Comparison of ENCODE assay signal across 9 mouse cellular contexts in genomic region chr1:62717552-62718236, GRCm38 (mm10). TPM values are rescaled to one million over a fixed set of nuclear protein-coding genes. Genes with fewer than 3 reads are reported as not detected.
A peak's percentile ranks its signal among the peaks of the same experiment; 100 is the strongest.
DNase-seq lines count a peak whose midpoint lies in the region; ATAC-seq and TF ChIP-seq lines count a peak whose summit lies in the region.
"Had no signal": no experiment of that assay in that cellular context is flagged by ENCODE, and none has a peak within 500 bp of the region (broad histone marks: within the 10 kb centered on the region; RNA-seq: fewer than 3 reads in every experiment).

No protein-coding gene starts in this region.

- H3K4me2 ChIP-seq in stomach, postnatal 0 days (replicated peaks; ENCODE audit: low read depth) = no peak overlapping the region
- H3K4me2 ChIP-seq: liver, embryonic 15.5 days had no signal

- TF ChIP-seq CTCF in cerebellum, adult 2 months (IDR thresholded peaks at IDR 0.05; ENCODE audit: borderline replicate concordance, insufficient read depth, low read depth, low read length) = no peak; the same call in 1 of the 2 replicates
- TF ChIP-seq CTCF in stomach, postnatal 0 days (IDR thresholded peaks at IDR 0.05; ENCODE audit: low read depth) = peak; percentile 65

- H3K4me3 ChIP-seq in cerebellum, adult 2 months (replicated peaks; ENCODE audit: insufficient read depth, low read depth, low read length) = no peak overlapping the region
- H3K4me3 ChIP-seq in stomach, postnatal 0 days (ENCODE audit: low read depth, low read length) = no peak overlapping the region
- H3K4me3 ChIP-seq: liver, embryonic 15.5 days had no signal

- no peak for TF ChIP-seq POLR2A in cerebellum, adult 2 months (IDR thresholded peaks at IDR 0.05; ENCODE audit: borderline replicate concordance, insufficient read depth, low read length)

- H3K36me3 ChIP-seq in stomach, postnatal 0 days (ENCODE audit: control insufficient read depth, insufficient read depth, low read length) = 0 out of 2 replicates have a peak, but pooled peaks cover 2% of the 10 kb centered on the region
- H3K36me3 ChIP-seq: liver, embryonic 15.5 days had no signal

- no peak for TF ChIP-seq EP300 in stomach, postnatal 0 days (optimal IDR thresholded peaks at IDR 0.05)

- H3K27me3 ChIP-seq in cerebellum, adult 2 months (ENCODE audit: control insufficient read depth, insufficient read depth, low read length) = no peaks in the 10 kb centered on the region
- no peaks in the 10 kb centered on the region for H3K27me3 ChIP-seq in stomach, postnatal 0 days (ENCODE audit: control insufficient read depth, insufficient read depth, low read length)
- H3K27me3 ChIP-seq: liver, embryonic 15.5 days had no signal

- WGBS in cerebellum, adult 2 months = 72% methylated on average over 13 of the region's 13 CpGs
- 66% methylated on average over 13 of the region's 13 CpGs for WGBS in stomach, postnatal 0 days

- H3K9ac ChIP-seq in stomach, postnatal 0 days (ENCODE audit: low read length) = no peak overlapping the region
- H3K9ac ChIP-seq: liver, embryonic 15.5 days had no signal

- intact Hi-C loops in left cerebral cortex, postnatal 25 days (cut with DNase I) = no loop called here

- no peaks in the 10 kb centered on the region for H3K9me3 ChIP-seq in stomach, postnatal 0 days (ENCODE audit: control insufficient read depth, low read length)
- H3K9me3 ChIP-seq: liver, embryonic 15.5 days had no signal

- no peaks in the 10 kb centered on the region; the same call in 1 of the 2 replicates for H3K4me1 ChIP-seq in cerebellum, adult 2 months (ENCODE audit: control insufficient read depth, insufficient read depth, low read length)
- H3K4me1 ChIP-seq in stomach, postnatal 0 days (replicated peaks; ENCODE audit: control insufficient read depth, insufficient read depth) = no peaks in the 10 kb centered on the region

- DNase-seq in cerebellum, adult 2 months = peak; percentile 13 to 27
- no peak for DNase-seq in cerebellum, adult 8-10 months
- peak; percentile 65 for DNase-seq in retina, postnatal 1 day
- no peak for DNase-seq in retina, embryonic 14.5 days (ENCODE audit: low spot score)
- peak; percentile 46 to 49 for DNase-seq in left cerebral cortex, postnatal 25 days (ENCODE audit: low spot score in 2 of 2)
- no peak for DNase-seq in stomach, postnatal 0 days (ENCODE audit: low spot score)
- DNase-seq in urinary bladder, postnatal 14 days (ENCODE audit: low spot score) = no peak

- no peak overlapping the region for H3K27ac ChIP-seq in cerebellum, adult 2 months (ENCODE audit: insufficient read depth, low read length)
- peak overlapping the region; percentile 53; the same call in 1 of the 2 replicates for H3K27ac ChIP-seq in stomach, postnatal 0 days (replicated peaks)
- H3K27ac ChIP-seq: liver, embryonic 15.5 days had no signal

- no peak for ATAC-seq in stomach, postnatal 0 days (ENCODE audit: low FRiP score, low TSS enrichment)
- ATAC-seq in cerebellum, adult (ENCODE audit: insufficient number of reproducible peaks, low FRiP score, low TSS enrichment) = no peak

RNA-seq across cellular contexts. Expression of gene Nrp2, which starts 14.6 kb away (rescaled TPM):
- 8.5 and 9.1 TPM in 2 replicates for polyA plus RNA-seq in cerebellum, adult 2 months (2012; rRNA removed)
- total RNA-seq in left cerebral cortex, postnatal 25 days (2021) = 10 to 100 TPM; 26.1 to 36.8 TPM
- 10.2 TPM in 2 replicates for polyA plus RNA-seq in stomach, postnatal 0 days (2015; fragmentation: Nextera tagmentation; extraction: Ambion mirVana)

Comparison
In these comparisons a context has a peak if more than half of its experiments do, and no peak if none do; other contexts are left out.
1. DNase-seq: peak in cerebellum, adult 2 months (2 of 2), retina, postnatal 1 day (single experiment) and left cerebral cortex, postnatal 25 days (2 of 2); none in cerebellum, adult 8-10 months (single experiment), retina, embryonic 14.5 days (single experiment), stomach, postnatal 0 days (single experiment) and urinary bladder, postnatal 14 days (single experiment).